Mouse (Mus musculus) stomach, postnatal 0 days (tissue): ENCODE measurements around the gene Scnn1b.

ENCODE experiments used
- CTCF ChIP-seq: IDR thresholded peaks from 2 replicates; pipeline ENCODE4 v1.5.1; 2016; ENCODE audit warnings: antibody characterized with exemption, low read depth, mild to moderate bottlenecking, moderate library complexity
- EP300 ChIP-seq: optimal IDR thresholded peaks from 2 replicates; pipeline ENCODE3; 2016; ENCODE audit warnings: antibody characterized with exemption

GRCm38 (mm10) chr7:121821632-121822031, 43.2 kb upstream of the Scnn1b start:
- no peak for TF ChIP-seq CTCF
- TF ChIP-seq EP300, result no peak
